Mouse (Mus musculus) left cerebral cortex, adult 2 months (tissue): ENCODE data around the gene Tsen34. TPM values are rescaled to one million over a fixed set of nuclear protein-coding genes. Genes with fewer than 3 reads are reported as not detected.
"Not testable (repeated sequence)": the region's sequence is repeated elsewhere in the genome, so short reads cannot be mapped to it uniquely, and the experiment has no call there.

Source experiments
- DNase-seq, 2 experiments: peaks; one replicate each; pipeline ENCODE4 v3.0.0; 2021 to 2022; ENCODE audit warnings: low spot score in 2 of 2, mixed read lengths in 1 of 2; ENCODE audit errors: extremely low spot score in 1 of 2
- H3K27ac ChIP-seq: fragments of 200-600 bp; 2 replicates; pipeline ENCODE4 v1.8.1; 2022
- H3K4me3 ChIP-seq: fragments of 200-600 bp; 2 replicates; pipeline ENCODE4 v1.8.1; 2022
- CTCF ChIP-seq: fragments of 200-600 bp; IDR thresholded peaks from 2 replicates; pipeline ENCODE4 v1.8.1; 2022; ENCODE audit warnings: antibody characterized with exemption, mild to moderate bottlenecking, moderate library complexity
- intact Hi-C: fragments of 180-260 bp; cut with DNase I; formaldehyde crosslinking; loops from one replicate; pipeline ENCODE4 v1.15.1; 2025
- total RNA-seq, 2 experiments: library from RNA; stranded (reverse); gene quantifications; 2 replicates each; pipeline ENCODE4 v1.2.3; 2021

Gene Tsen34
- total RNA-seq, 2 experiments from 2014 or later: 77.0 to 79.0 TPM

DNA sequence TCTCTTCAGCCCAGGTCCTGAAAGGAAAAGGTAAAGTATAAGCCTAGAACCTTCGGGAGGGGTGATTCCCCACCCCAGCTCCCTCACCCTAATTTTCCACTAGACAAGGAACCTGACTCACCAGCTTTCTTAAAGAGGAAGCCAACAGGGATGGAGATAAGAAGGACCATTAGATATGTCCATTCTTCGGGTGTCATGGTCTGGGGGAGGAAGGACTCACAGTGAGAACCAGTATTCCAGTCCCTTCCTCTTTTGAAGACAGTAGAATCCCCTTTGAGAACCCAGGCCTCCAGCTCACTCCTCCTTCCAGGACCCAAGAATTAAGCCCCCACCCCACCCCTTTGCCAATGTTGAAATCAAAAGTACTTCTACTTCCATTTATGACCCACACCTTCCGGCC, 744 bp upstream of the Tsen34 start:
- intact Hi-C loops: loop anchor here (2.0 to 10.0 kb wide), 3 partner anchors 45 to 1373 kb away; partner anchors contain the start of gene U2af2
- no peak for DNase-seq
- H3K27ac ChIP-seq: peak overlapping the region; percentile 93
- no peak for TF ChIP-seq CTCF
- H3K4me3 ChIP-seq: peak overlapping the region; percentile 85

DNA sequence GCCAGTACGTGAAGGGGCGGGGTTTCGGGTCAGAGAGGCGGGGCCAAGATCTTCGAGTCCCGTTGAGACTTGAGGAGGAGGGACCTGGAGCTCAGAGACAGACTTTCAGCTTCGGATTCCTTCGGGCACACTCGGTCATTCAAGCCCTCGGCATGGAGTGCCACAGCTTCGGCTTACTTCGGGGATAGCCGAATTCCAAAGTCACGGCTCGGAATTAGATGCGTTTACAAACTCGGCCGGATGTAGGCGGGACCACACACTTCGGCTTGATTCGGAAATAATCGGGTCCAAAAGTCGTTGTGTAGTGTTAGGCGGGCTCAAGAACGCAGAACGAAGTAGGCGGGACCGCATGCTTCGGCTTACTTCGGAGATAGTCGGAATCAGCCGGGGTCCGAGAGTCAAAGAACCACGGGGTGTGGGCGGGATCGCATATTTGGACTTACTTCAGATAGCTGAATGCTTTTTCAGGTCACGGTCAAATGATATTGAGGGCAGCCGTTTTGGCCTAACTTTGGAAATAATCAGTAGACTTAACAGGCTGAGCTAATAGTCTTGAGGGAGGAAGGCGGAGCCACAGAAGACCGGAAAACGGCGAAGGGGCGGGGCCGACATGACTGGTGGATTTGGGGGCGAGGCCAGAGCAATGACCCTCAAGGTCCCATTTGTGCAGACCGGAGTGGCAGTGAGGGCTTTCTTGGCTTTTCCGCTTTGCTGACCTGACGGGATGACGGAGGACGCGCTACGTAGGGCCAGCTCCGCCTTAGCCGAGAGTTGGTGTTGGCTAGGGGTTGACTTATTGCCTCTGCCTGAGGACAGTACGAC, 535 bp downstream of the Tsen34 start, which contains the start of gene Mboat7:
Gene Mboat7 (minus strand): TSS at position 537 of the 822 bp plus-strand sequence.
- DNase-seq: peak; percentile 93 to 97
- intact Hi-C loops: loop anchor here (5.0 to 10.0 kb wide), 2 partner anchors 454 to 1372 kb away; partner anchors contain the start of gene U2af2
- H3K27ac ChIP-seq: peak within 1 kb of the TSS; percentile 93

DNA sequence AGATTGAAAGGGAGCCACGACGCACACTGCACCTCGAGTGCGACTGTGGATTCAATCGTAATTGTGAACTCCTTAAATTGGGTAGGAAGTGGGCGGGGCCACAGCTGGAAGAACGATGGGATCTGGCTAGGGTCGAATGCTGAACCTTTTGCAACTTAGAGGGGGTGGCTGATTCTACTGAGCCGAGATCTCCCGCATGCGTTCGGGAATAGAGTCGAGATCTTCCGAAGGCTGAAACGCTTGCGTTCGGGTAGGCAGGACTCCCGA, 1.1 kb downstream of the Tsen34 start:
- intact Hi-C loops: loop anchor here (5.0 to 10.0 kb wide), 2 partner anchors 454 to 1371 kb away; partner anchors contain the start of gene U2af2
- TF ChIP-seq CTCF: no peak
- DNase-seq: no peak
- H3K4me3 ChIP-seq: peak overlapping the region; percentile 85
- H3K27ac ChIP-seq: peak overlapping the region; percentile 93

More for the DNA sequence above, 535 bp downstream of the Tsen34 start, which contains the start of gene Mboat7:
- peak within 1 kb of the TSS; percentile 85 for H3K4me3 ChIP-seq
- no peak for TF ChIP-seq CTCF

DNA sequence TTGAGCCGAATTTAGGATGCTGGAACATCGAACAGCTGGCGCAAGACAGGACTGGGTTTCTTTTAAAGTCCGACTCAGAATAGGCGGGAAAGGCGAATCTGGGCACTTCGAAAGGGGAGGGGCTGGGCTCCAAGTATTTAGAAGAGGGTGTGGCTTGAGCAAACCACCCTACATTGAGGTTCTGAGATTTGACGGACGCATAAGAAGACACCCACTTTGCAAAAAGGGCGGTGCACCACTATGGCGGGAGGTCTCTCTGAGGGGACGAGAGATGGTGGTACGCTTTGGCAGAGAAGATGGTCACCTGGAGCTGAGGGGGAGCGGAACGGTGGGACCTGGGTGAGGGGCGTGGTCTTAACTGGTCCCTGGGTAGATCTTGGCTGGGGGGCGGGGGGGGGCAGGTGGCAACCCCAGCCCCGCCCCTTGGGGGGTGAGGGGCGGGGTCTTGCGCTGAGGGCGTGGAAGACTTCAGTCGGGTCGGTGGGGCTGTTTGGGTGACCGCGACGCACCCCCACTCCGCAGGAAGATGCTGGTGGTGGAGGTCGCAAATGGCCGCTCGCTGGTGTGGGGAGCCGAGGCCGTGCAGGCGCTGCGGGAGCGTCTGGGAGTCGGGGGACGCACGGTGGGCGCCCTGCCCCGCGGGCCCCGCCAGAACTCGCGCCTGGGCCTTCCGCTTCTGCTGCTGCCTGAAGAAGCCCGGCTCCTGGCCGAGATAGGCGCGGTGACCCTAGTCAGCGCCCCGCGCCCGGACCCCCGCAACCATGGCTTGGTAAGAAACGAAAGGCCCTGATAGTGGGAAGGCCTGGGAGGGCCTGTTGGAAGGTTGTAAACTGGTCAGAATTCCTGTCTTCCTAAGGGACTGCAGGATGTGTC, 1.6 kb downstream of the Tsen34 start:
- no peak for TF ChIP-seq CTCF
- intact Hi-C loops: loop anchor here (5.0 to 10.0 kb wide), 2 partner anchors 453 to 1370 kb away; partner anchors contain the start of gene U2af2
- Histone ChIP-seq H3K4me3 (peak overlapping the region; percentile 85), H3K27ac (peak overlapping the region; percentile 93)
- peak; percentile 37 to 50 for DNase-seq

DNA sequence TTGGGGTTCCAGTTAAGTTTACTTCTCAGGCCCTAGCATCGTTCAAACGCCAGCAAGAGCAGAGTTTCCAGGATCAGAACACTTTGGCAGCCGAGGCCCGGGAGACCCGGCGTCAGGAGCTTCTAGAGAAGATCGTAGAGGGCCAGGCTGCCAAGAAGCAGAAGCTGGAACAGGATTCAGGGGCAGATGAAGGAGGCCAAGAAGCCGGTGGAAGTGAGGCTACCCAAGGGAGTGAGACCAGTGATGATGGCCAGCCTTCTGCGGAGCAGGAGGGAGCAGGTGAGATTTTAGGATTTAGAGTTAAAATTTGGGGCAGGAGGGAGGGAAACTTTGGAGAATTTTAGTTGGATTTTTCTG, 2.3 kb downstream of the Tsen34 start:
- Histone ChIP-seq H3K27ac (peak overlapping the region; percentile 37), H3K4me3 (peak overlapping the region; percentile 85)
- intact Hi-C loops: loop anchor here (5.0 to 10.0 kb wide), 2 partner anchors 452 to 1370 kb away; partner anchors contain the start of gene U2af2
- DNase-seq: not testable (repeated sequence)

DNA sequence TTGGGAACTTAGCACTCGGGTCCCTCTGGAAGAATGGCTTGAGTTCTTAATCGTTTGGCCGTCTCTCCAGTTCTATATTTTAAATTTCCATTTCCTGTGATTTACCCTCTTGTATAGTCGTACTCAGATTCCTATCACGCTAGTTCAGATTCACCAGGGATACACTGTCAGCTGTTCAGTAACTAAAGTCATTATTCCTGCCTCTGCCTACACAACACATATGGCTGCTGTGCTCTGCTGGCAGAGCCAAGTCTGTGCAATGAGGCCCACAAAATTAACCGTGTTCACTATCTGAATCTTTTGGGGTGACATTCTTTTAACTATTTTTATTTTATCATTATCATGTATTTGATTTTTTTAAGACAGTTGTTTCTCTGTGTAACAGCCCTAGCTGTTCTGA, 5.8 kb downstream of the Tsen34 start:
- TF ChIP-seq CTCF: no peak; the same call in 1 of the 2 replicates
- DNase-seq: no peak
- Histone ChIP-seq H3K4me3 (no peak overlapping the region), H3K27ac (no peak overlapping the region)
- intact Hi-C loops: loop anchor here (10.0 kb wide), 1 partner anchor 1366 kb away; the partner anchor contains the start of gene U2af2

DNA sequence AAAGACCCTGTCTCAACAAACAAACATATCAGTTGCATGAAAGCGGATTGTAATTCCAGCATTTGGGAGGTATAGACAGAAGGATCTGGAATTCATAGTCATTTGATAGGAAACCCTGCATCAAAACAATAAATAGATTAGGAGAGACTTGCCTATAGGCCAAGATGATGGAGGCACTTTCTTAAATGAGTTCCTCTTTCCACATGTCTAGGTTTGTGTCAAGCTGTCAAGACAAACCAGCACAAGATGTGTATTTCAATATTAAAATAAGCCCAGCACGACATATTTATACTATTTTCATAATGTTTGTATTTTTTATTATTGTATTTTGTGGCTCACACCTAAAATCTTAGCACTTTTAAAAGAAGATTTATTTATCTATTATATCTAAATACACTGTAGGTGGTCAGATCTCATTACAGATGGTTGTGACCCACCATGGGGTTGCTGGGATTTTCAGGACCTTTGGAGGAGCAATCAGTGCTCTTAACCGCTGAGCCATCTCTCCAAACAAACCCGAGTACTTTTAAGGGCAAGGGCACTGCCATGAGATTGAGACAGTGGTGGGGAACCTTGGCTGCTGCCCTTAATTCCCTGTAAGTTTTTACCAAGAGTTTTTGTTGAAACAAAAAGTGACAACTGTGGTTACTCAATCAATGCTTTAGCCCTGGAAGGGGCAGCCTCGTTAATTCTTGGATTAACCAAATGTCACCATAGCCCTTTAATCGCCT, 10.7 kb downstream of the Tsen34 start:
- intact Hi-C loops: no loop called here
- Histone ChIP-seq H3K4me3 (peak overlapping the region; percentile 64), H3K27ac (peak overlapping the region; percentile 91)
- TF ChIP-seq CTCF: no peak
- no peak for DNase-seq

DNA sequence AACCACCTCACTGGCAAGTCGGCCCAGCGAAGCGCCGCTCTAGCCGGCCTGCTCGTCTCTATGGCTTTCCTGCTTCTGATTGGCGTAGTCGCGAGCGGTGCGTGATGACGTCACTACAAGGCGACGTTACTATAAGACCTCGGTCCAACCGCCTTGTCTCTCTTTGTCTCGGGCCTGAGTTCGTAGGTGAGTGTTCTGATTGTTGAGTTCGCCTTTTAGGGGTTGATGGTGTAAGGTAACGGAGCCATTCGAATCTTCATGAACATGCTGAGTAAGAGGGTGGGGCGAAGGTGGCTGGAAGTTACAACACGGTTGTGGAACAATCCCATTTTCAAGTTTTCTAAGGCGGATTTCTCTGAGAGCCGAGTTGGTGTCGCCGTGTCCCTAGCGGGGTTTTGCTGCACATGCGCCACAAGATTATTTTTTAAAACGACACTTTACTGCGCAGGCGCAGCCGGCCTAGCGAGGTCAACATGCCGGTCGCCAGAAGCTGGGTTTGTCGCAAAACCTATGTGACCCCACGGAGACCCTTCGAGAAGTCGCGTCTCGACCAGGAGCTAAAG, 11.3 kb downstream of the Tsen34 start, which contains the start of gene Rps9:
Gene Rps9 (plus strand): TSS at position 115 of the 563 bp plus-strand sequence.
- intact Hi-C loops: no loop called here
- peak; percentile 96 to 97 for DNase-seq
- H3K27ac ChIP-seq: peak within 1 kb of the TSS; percentile 91
- peak within 1 kb of the TSS; percentile 64 for H3K4me3 ChIP-seq
- peak; percentile 47 for TF ChIP-seq CTCF

DNA sequence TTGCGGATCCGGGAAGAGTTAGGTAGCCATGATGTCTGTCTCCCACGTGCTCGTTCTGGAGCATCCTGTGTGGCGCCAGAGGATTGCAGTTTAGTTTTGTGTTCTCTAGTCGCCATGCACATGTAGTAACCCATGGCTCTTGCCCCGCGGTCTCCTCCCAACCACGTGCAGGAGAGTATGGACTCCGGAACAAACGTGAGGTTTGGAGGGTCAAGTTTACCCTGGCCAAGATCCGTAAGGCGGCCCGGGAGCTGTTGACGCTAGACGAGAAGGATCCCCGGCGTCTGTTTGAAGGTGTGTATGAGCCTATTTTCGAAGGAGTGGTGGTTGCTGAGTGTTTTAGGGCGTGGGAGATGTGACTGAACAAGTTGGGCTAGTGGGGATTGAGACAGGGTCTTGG, 11.8 kb downstream of the Tsen34 start:
- no peak for DNase-seq
- intact Hi-C loops: no loop called here
- H3K4me3 ChIP-seq: peak overlapping the region; percentile 64
- no peak for TF ChIP-seq CTCF
- H3K27ac ChIP-seq: peak overlapping the region; percentile 91

DNA sequence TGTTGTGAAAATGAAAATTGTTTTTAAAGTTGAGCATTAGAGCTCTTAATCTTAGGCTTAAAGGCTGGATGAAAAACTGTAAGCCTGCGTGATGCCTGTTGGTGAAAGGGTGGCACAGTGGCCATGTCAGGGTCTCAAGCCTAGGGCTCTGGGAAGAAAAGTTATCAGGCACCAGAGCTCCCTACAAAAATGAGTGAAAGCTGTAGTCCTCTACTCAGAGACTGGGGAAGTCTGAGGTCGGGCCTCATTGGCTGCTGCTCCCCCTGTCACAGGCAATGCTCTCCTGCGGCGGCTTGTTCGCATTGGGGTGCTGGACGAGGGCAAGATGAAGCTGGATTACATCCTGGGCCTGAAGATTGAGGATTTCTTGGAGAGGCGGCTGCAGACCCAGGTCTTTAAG, 12.8 kb downstream of the Tsen34 start:
- H3K4me3 ChIP-seq: peak overlapping the region; percentile 64
- intact Hi-C loops: not testable (repeated sequence)

DNA sequence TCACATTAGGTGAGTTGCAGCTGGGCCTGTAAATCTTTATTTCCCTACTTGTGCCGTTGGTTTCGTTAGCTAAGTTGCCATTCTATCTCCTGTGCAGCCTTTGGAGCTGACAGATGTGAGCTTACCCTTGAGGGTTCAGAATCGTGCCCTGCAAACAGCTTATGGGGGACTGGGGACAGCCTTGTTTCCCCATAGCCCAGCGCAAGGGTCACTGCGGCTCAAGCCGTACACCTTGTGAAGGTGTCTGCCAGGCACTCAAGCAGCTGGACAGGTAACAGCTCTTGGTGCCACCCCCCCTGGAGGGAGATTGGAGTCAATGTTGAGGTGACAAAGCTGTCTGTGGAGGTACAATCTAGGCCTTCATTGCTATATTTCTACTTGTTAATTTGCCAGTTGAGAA, 13.2 kb downstream of the Tsen34 start:
- no peak for DNase-seq
- intact Hi-C loops: no loop called here
- Histone ChIP-seq H3K4me3 (no peak overlapping the region), H3K27ac (no peak overlapping the region)
- TF ChIP-seq CTCF: no peak

More for the DNA sequence above, 12.8 kb downstream of the Tsen34 start:
- H3K27ac ChIP-seq, DNase-seq: not testable (repeated sequence)
